Mouse (Mus musculus) stomach, postnatal 0 days (tissue): ENCODE results near the gene Pspn.

Experiments
- CTCF ChIP-seq: IDR thresholded peaks from 2 replicates; pipeline ENCODE4 v1.5.1; 2016; ENCODE audit warnings: antibody characterized with exemption, low read depth, mild to moderate bottlenecking, moderate library complexity
- EP300 ChIP-seq: optimal IDR thresholded peaks from 2 replicates; pipeline ENCODE3; 2016; ENCODE audit warnings: antibody characterized with exemption

- TF ChIP-seq CTCF: no peak
- TF ChIP-seq EP300: no peak
These were observed 29.9 kb upstream of the Pspn start for GRCm38 (mm10) chr17:57029691-57030090.
